Mouse (Mus musculus) midbrain, embryonic 11.5 days (tissue): ENCODE measurements around the gene Olfr1015. TPM values are rescaled to one million over a fixed set of nuclear protein-coding genes. Genes with fewer than 3 reads are reported as not detected.

Source experiments
- ATAC-seq: fragments of 200-750 bp; cut with Nextera tagmentation; 2 replicates; pipeline ENCODE4 v1.8.0; 2017; ENCODE audit warnings: moderate TSS enrichment, moderate library complexity; ENCODE audit not compliant: low FRiP score
- DNase-seq: peaks from one replicate; pipeline ENCODE4 v3.0.0; 2015; ENCODE audit warnings: low spot score; ENCODE audit errors: missing footprints
- H3K27ac ChIP-seq: fragments of 300-500 bp; sonication (generic); 2 replicates; pipeline ENCODE4 v1.5.1; 2014; ENCODE audit warnings: low read depth, low read length
- H3K27me3 ChIP-seq: fragments of 300-500 bp; sonication (generic); 2 replicates; pipeline ENCODE4 v1.6.1; 2014; ENCODE audit warnings: mild to moderate bottlenecking, low read length, moderate library complexity, mixed read lengths; ENCODE audit not compliant: control insufficient read depth, insufficient read depth
- H3K36me3 ChIP-seq: fragments of 300-500 bp; sonication (generic); 2 replicates; pipeline ENCODE4 v1.6.1; 2014; ENCODE audit warnings: mild to moderate bottlenecking, low read length, moderate library complexity, mixed read lengths; ENCODE audit not compliant: control insufficient read depth, insufficient read depth
- H3K4me1 ChIP-seq: fragments of 300-500 bp; sonication (generic); 2 replicates; pipeline ENCODE4 v1.6.1; 2014; ENCODE audit warnings: low read length; ENCODE audit not compliant: control insufficient read depth, insufficient read depth
- H3K4me2 ChIP-seq: fragments of 300-500 bp; sonication (generic); 2 replicates; pipeline ENCODE4 v1.6.1; 2014; ENCODE audit warnings: mild to moderate bottlenecking, moderate library complexity
- H3K4me3 ChIP-seq: fragments of 300-500 bp; sonication (generic); 2 replicates; pipeline ENCODE4 v1.5.1; 2014; ENCODE audit warnings: low read depth, low read length
- H3K9ac ChIP-seq: fragments of 300-500 bp; sonication (generic); 2 replicates; pipeline ENCODE4 v1.6.1; 2014; ENCODE audit warnings: low read length
- H3K9me3 ChIP-seq: fragments of 300-500 bp; sonication (generic); 2 replicates; pipeline ENCODE4 v1.6.1; 2016; ENCODE audit warnings: low read length; ENCODE audit not compliant: control insufficient read depth
- WGBS: fragments of 180-500 bp; shearing (Covaris S2); extraction: QIAGEN DNeasy Blood & Tissue Kit; methylation state at CpG from one replicate; pipeline ENCODE4 v1.1.7; 2014; 5-methylcytosine and 5-hydroxymethylcytosine counted together
- polyA plus RNA-seq: library from polyadenylated mRNA; unstranded; fragments of >200 nt; fragmentation: Nextera tagmentation; extraction: Ambion mirVana; gene quantifications from 2 replicates; pipeline ENCODE4 v1.2.1, GENCODE M21; 2014

Olfr1015 gene
- polyA plus RNA-seq = not detected in 2 replicates

- Histone ChIP-seq H3K27me3 (no peaks in the 10 kb centered on the region), H3K4me3 (no peak within 1 kb of the TSS), H3K9ac (no peak within 1 kb of the TSS), H3K9me3 (no peaks in the 10 kb centered on the region), H3K4me2 (no peak within 1 kb of the TSS), H3K36me3 (no peaks in the 10 kb centered on the region), H3K4me1 (no peaks in the 10 kb centered on the region), H3K27ac (no peak within 1 kb of the TSS)
- ATAC-seq = no peak
- no peak for DNase-seq
These were observed at the start of gene Olfr1015 for GRCm38 (mm10) chr2:85781717-85782116. Gene Olfr1015 (plus strand): TSS chr2:85782017.

DNA sequence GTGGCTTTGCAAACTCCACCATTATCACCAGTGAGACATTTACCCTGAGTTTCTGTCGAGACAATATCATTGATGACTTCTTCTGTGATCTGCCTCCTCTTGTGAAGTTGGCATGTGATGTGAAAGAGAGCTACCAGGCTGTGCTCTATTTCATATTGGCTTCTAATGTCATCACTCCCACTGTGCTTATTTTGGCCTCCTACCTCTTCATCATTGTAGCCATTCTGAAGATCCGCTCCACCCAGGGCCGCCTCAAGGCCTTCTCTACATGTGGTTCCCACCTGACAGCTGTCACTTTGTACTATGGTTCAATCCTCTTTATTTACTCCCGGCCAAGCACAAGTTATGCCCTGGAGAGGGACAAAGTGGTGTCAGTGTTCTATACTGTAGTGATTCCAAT, 28.0 kb upstream of the Olfr1015 start:
- no peak for ATAC-seq
- no peak overlapping the region for H3K9ac ChIP-seq
- no peak for DNase-seq
- no peaks in the 10 kb centered on the region for H3K9me3 ChIP-seq
- H3K4me1 ChIP-seq = no peaks in the 10 kb centered on the region
- no peak overlapping the region for H3K4me2 ChIP-seq
- WGBS = 81% methylated on average over 4 of the region's 4 CpGs
- H3K4me3 ChIP-seq = no peak overlapping the region
- H3K27ac ChIP-seq = no peak overlapping the region
- no peaks in the 10 kb centered on the region for H3K36me3 ChIP-seq
- H3K27me3 ChIP-seq = no peaks in the 10 kb centered on the region

GRCm38 (mm10) chr2:85762666-85763065, 19.2 kb upstream of the Olfr1015 start, which contains the start of gene Olfr1012:
Gene Olfr1012 (minus strand): TSS chr2:85762766.
- Histone ChIP-seq H3K36me3 (no peaks in the 10 kb centered on the region), H3K9ac (no peak within 1 kb of the TSS), H3K9me3 (no peaks in the 10 kb centered on the region), H3K27me3 (no peaks in the 10 kb centered on the region), H3K27ac (no peak within 1 kb of the TSS), H3K4me2 (no peak within 1 kb of the TSS), H3K4me1 (no peaks in the 10 kb centered on the region), H3K4me3 (no peak within 1 kb of the TSS)
- WGBS = 81% methylated on average over 1 of the region's 1 CpGs
- DNase-seq (no peak), ATAC-seq (no peak)

DNA sequence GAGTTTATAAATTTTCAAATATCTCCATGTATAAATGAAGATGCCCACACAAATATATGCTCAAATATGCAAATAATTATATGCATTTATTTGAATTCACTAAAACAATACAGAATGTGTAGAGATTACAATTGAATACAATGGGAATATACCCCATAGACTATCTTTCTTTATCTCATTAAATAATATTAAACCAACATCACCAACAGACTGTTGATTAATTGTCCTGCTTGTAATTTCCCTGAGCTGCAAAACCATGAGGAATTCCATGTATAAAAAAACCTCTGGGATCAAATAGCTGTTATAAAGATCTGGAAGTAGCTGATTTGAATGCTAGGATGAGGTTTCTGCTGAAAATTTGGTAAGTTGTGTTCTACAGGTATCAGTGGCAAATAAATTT, 15.0 kb upstream of the Olfr1015 start, which contains the start of gene Olfr1013:
Olfr1013 (plus strand) TSS at position 301 of the 400 bp plus-strand sequence.
- Histone ChIP-seq H3K4me2 (no peak within 1 kb of the TSS), H3K27ac (no peak within 1 kb of the TSS), H3K4me3 (no peak within 1 kb of the TSS), H3K4me1 (no peaks in the 10 kb centered on the region), H3K27me3 (no peaks in the 10 kb centered on the region), H3K36me3 (no peaks in the 10 kb centered on the region), H3K9ac (no peak within 1 kb of the TSS), H3K9me3 (no peaks in the 10 kb centered on the region)
- no peak for DNase-seq
- ATAC-seq = no peak

GRCm38 (mm10) chr2:85772413-85772812, 9.4 kb upstream of the Olfr1015 start, which contains the start of gene Olfr1014:
Gene Olfr1014 (plus strand): TSS chr2:85772713.
- Histone ChIP-seq H3K9me3 (no peaks in the 10 kb centered on the region), H3K27ac (no peak within 1 kb of the TSS), H3K9ac (no peak within 1 kb of the TSS), H3K4me2 (no peak within 1 kb of the TSS), H3K27me3 (no peaks in the 10 kb centered on the region), H3K4me3 (no peak within 1 kb of the TSS), H3K36me3 (no peaks in the 10 kb centered on the region), H3K4me1 (no peaks in the 10 kb centered on the region)
- no peak for ATAC-seq
- DNase-seq = no peak

GRCm38 (mm10) chr2:85792331-85792730, 10.5 kb downstream of the Olfr1015 start:
- no peak overlapping the region for H3K9ac ChIP-seq
- no peak; the same call in 1 of the 2 replicates for ATAC-seq
- H3K36me3 ChIP-seq = no peaks in the 10 kb centered on the region
- H3K9me3 ChIP-seq = no peaks in the 10 kb centered on the region
- WGBS = 20% methylated on average over 2 of the region's 2 CpGs
- no peak overlapping the region for H3K4me3 ChIP-seq
- H3K4me1 ChIP-seq = no peaks in the 10 kb centered on the region
- no peak overlapping the region for H3K27ac ChIP-seq
- no peak for DNase-seq
- H3K27me3 ChIP-seq = no peaks in the 10 kb centered on the region
- H3K4me2 ChIP-seq = no peak overlapping the region

DNA sequence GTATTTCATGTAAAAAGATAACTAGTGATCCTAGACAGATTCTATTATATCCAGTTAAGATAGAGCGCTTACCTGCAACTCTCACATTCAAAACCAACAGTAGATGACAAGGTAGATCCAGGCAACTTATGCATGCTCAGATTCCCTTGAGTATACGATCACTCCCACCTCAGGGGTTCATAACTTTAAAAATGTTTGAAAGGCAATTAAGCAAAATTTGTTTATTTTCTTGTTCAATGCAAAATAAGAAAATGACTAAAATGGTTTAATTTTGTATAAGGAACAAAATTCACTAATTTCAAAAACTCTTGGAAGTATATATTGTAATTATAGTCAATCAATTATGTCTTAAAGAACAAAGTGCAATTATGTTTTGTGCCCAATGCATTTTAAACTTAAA, 20.6 kb downstream of the Olfr1015 start, which contains the start of gene Olfr1016:
Olfr1016 (minus strand) TSS at position 101 of the 400 bp plus-strand sequence.
- Histone ChIP-seq H3K27ac (no peak within 1 kb of the TSS), H3K4me2 (no peak within 1 kb of the TSS), H3K9me3 (no peaks in the 10 kb centered on the region), H3K27me3 (no peaks in the 10 kb centered on the region), H3K4me1 (no peaks in the 10 kb centered on the region), H3K4me3 (no peak within 1 kb of the TSS), H3K9ac (no peak within 1 kb of the TSS), H3K36me3 (no peaks in the 10 kb centered on the region)
- ATAC-seq (no peak), DNase-seq (no peak)
- 81% methylated on average over 2 of the region's 2 CpGs for WGBS

DNA sequence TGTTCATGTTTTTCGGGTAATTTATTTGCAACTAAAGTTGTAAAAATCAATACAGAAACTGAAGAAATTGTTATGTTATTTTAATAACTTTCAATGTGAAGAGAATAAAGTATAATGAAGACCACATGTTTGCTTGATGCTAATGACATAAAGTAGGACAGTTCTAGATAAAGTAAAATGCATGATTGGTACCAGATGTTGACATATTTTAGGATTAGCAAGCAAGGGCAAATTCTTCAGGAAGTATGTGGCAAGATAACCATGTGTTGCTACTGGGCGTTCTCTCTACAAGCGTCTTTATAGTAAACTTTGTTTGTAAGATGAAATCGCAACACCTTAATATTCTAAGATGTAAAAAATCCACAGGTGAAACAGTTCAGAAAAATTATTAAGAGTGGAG, 22.7 kb downstream of the Olfr1015 start:
- Histone ChIP-seq H3K9me3 (no peaks in the 10 kb centered on the region), H3K9ac (no peak overlapping the region), H3K27me3 (no peaks in the 10 kb centered on the region), H3K36me3 (no peaks in the 10 kb centered on the region), H3K4me2 (no peak overlapping the region), H3K4me1 (no peaks in the 10 kb centered on the region), H3K27ac (no peak overlapping the region), H3K4me3 (no peak overlapping the region)
- ATAC-seq (no peak), DNase-seq (no peak)
- WGBS = 84% methylated on average over 4 of the region's 4 CpGs

GRCm38 (mm10) chr2:85818179-85818578, 36.4 kb downstream of the Olfr1015 start, which contains the start of gene Olfr1018:
Gene Olfr1018 (plus strand): TSS chr2:85818479.
- ATAC-seq (no peak), DNase-seq (no peak)
- no peak within 1 kb of the TSS for H3K4me3 ChIP-seq
- no peaks in the 10 kb centered on the region for H3K36me3 ChIP-seq
- H3K9ac ChIP-seq = no peak within 1 kb of the TSS
- no peaks in the 10 kb centered on the region for H3K9me3 ChIP-seq
- H3K27me3 ChIP-seq = no peaks in the 10 kb centered on the region
- H3K4me1 ChIP-seq = no peaks in the 10 kb centered on the region
- H3K27ac ChIP-seq = no peak within 1 kb of the TSS
- no peak within 1 kb of the TSS for H3K4me2 ChIP-seq
